Mouse (Mus musculus): Measurements from ENCODE around the gene Gm30302. TPM values are rescaled to one million over a fixed set of nuclear protein-coding genes. Genes with fewer than 3 reads are reported as not detected.
"Not testable (repeated sequence)": the region's sequence is repeated elsewhere in the genome, so short reads cannot be mapped to it uniquely, and the experiment has no call there.

The Gm30302 gene
- total RNA-seq (2021) = not detected

DNA sequence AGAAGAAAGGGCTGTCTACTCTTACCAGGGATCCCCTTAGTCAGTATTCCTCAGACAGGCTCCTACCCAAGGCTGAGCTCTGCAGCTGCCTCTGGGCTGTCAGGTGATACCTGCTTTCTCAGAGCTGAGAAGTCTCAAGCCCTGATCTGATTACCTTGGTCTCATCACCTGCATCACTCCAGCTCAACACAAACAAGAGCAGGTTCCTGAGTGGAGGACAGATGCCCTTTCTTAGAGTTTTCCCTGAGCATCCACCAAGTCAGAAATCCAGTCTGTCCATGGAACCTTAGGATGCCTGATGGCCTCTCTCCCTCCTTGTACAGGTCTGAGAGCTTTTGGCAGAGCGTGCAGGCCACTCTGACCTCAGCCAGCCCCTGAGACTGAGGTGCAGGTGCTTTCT lies at the start of gene Gm30302:
TSS of gene Gm30302 (minus strand) at position 101 of the 400 bp plus-strand sequence.
- no peak for DNase-seq (ENCODE audit: low spot score in 2 of 2)
- intact Hi-C loops (cut with DNase I) = no loop called here

GRCm38 (mm10) chr13:49846751-49847150 lies 48.0 kb upstream of the Gm30302 start:
- no peak for DNase-seq (ENCODE audit: low spot score in 2 of 2)
- intact Hi-C loops (cut with DNase I) = no loop called here

DNA sequence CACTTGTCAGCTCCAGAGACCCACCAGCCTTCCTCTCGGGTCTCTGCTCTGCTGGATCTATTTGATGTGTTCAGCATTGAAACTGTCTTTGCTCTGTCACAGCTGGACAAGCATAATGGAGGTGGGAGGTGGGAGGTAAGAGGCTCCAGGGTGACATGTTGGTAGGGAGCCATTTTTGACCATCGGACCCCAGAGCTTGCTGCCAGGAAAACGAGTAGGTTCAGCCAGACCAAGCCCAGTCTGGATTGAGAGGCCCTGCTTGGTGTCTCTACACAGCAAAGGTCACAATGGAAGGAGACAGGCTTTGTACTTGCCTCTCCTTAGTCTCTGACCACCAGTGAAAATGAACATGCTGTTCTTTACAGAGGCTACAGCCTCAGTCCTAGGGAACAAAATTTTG lies 47.3 kb upstream of the Gm30302 start:
- intact Hi-C loops (cut with DNase I) = no loop called here
- no peak for DNase-seq (ENCODE audit: low spot score in 2 of 2)

- intact Hi-C loops (cut with DNase I) = no loop called here
These were observed 46.9 kb upstream of the Gm30302 start for GRCm38 (mm10) chr13:49845663-49846062.

GRCm38 (mm10) chr13:49844071-49844470 lies 45.3 kb upstream of the Gm30302 start:
- no peak for DNase-seq (ENCODE audit: low spot score in 2 of 2)
- intact Hi-C loops (cut with DNase I) = no loop called here

More at GRCm38 (mm10) chr13:49845663-49846062, 46.9 kb upstream of the Gm30302 start:
- DNase-seq (ENCODE audit: low spot score in 2 of 2) = no peak

- no peak for DNase-seq (ENCODE audit: low spot score in 2 of 2)
- intact Hi-C loops (cut with DNase I) = no loop called here
These were observed 42.4 kb upstream of the Gm30302 start for GRCm38 (mm10) chr13:49841186-49841585.

GRCm38 (mm10) chr13:49830355-49830754 lies 31.6 kb upstream of the Gm30302 start:
- intact Hi-C loops (cut with DNase I) = no loop called here
- DNase-seq (ENCODE audit: low spot score in 2 of 2) = no peak

DNA sequence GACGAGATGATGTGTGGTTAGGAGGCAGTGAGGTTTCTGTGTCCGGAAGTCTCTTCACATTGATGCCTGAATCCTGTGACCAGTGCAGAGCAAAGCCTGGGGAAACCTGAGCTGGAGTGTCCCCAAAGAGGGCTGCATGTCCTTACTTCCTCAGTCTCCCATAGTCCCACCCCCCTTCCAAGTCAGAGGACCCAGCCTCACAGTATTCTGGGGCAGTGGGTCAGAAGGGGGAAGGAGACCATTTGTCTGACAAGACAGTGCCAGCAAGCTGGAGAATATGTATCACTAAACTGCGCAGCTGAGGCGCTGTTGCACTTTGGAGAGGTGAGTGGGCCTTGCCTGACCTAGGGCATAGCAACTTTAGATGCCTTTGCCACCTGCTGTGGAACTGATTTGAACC lies 26.5 kb upstream of the Gm30302 start:
- intact Hi-C loops (cut with DNase I) = no loop called here
- no peak for DNase-seq (ENCODE audit: low spot score in 2 of 2)

DNA sequence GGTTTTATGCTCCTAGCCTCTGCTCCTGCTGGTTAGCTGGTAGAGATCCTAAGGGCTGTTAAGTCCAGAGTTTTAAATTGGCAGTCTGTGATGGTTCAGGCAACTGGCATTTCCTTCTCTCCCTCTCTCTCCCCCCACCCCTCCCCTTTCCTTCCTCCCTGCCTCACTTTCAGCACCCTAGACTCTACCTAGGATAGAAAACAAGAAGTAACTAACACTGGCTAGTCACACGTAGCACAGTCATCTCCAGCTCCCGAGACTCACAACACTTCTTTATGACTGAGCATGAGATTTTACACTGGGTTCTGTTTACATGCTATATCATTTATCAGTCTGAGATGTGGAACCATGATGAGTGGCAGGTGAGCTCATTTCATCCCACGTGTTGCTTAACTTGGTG lies 16.2 kb upstream of the Gm30302 start:
- intact Hi-C loops (cut with DNase I) = no loop called here
- no peak for DNase-seq (ENCODE audit: low spot score in 2 of 2)

DNA sequence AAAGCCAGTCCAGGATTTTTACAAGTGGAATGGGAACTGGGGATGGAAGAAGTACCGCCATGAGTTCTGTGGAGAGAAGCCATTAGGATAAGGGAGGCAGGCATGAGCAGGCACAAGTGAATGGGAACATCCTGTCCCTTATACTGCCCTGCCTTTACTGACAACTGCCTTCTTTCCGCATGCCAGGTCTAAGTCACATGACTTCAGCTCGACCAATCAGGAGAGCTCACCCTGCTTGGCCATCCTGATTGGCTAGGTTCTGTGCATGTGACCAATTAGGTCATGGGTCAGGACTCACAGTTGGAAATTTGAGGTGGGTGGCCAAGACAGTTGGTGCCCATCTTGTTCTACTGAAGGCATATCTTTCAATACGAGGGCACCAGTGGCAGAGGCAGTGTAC lies 15.6 kb upstream of the Gm30302 start:
- intact Hi-C loops (cut with DNase I) = no loop called here

DNA sequence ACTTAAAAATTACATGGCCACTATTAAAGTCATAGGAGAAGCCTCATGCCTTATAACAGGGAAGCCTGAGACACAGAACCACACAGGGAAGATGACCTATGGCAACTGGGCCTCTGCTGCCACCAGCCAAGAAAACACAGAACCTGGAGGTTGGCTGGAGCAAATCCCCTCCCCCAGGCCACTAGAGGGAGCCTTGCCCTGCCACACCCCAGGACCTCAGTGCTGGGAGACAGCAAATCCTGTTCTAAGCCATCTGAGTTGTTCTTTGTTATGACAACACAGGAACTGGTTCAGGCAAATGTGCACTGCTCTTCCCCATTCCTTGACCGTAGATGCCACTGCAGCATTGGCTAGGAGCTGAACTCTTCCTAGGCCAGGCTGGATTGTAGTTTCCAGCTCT lies 8.3 kb upstream of the Gm30302 start:
- DNase-seq (ENCODE audit: low spot score in 2 of 2) = no peak
- intact Hi-C loops (cut with DNase I) = no loop called here

More for the DNA sequence above, 15.6 kb upstream of the Gm30302 start:
- no peak for DNase-seq (ENCODE audit: low spot score in 2 of 2)

DNA sequence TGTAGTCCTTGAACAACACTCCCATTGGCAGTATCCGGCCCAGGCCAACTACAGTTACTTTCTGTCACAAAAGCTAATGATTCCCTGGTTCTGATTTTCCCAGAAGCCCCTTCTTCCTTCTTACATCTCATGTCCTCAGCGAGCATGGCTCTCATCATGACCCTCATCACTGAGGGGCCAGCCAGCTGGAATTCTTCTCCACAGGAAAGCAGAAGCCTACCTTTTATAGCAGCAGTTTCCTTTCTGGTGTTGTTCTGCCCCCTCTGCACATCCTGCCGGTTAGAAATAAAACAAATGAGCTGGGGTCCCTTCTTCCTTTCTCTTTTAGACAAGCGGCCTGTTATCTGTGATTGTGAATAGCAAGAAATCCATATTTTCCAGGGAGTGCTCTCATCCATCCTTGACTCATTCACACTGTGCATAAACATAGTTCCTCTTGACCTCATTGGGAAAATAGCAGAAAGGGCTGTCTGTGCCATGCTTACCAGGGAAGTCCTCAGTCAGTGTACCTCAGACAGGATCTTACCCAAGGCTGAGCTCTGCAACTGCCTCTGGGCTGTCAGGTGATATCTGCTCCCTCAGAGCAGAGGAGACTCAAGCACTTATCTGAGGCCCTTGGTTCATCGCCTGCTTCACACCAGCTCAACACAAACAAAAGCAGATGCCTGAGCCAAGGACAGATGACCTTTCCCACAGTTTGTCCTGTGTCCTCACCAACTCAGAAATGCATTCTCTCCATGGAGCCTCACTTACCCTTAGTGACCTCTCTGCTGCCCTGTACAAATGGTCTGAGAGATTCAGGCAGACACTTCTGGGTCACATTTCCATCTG lies 10.0 kb downstream of the Gm30302 start:
- no peak for DNase-seq (ENCODE audit: low spot score in 2 of 2)
- intact Hi-C loops (cut with DNase I) = no loop called here

DNA sequence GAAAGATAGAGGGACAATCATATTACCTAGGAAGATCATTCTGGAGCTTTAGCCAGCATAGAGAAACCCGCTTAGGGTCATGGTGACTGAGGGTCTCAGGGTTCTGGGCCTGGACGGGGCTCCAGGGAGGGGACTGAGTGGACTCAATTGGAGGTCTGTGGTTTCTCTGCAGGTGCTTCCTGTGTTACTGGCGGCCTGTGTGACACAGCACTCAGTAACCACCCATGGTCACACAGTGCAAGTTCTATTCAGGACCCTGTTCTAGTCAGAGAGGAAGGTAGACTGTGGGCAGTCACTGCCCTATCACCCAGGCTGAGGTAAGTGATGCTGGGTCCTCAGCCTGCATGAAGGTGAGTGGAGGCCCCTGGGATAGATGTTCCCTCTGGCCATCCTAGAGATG lies 14.9 kb downstream of the Gm30302 start:
- DNase-seq (ENCODE audit: low spot score in 2 of 2) = no peak
- intact Hi-C loops (cut with DNase I) = no loop called here

DNA sequence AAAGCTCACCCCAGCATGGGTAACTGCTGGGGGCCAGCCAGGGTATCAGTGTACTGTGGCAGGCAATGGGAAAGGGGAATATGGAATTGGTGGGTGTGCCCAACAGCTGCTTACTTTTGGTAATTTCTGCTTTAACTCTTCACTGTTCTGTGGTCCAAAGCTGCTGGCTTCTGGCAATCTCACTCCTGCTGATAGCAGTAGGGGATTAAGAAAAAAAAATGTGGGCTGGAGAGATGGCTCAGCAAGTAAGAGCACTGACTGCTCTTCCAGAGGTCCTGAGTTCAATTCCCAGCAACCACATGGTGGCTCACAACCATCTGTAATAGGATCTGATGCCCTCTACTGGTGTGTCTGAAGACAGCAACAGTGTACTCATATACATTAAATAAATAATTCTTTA lies 27.3 kb downstream of the Gm30302 start:
- intact Hi-C loops (cut with DNase I); DNase-seq (ENCODE audit: low spot score in 2 of 2): not testable (repeated sequence)

DNA sequence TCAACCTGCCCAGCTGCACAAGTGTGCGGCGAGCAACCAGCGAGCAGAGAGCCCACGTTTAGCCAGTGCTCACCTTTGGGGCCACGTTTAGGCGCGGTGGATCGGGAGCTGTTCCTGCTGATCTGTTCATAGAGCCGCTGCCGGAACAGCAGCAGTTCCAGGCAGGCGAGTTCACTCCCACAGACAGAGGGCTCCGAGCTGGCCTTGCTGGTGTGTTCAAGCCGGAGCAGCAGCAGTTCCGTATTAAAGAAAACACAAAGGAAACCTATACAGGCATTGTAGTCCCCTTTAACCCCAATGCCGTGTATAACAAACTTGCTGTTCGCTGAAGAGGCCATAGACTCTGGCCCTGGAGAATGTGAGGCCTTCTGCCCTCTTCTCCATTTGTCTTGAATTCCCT lies 29.7 kb downstream of the Gm30302 start:
- intact Hi-C loops (cut with DNase I) = no loop called here
- DNase-seq (ENCODE audit: low spot score in 2 of 2) = no peak

DNA sequence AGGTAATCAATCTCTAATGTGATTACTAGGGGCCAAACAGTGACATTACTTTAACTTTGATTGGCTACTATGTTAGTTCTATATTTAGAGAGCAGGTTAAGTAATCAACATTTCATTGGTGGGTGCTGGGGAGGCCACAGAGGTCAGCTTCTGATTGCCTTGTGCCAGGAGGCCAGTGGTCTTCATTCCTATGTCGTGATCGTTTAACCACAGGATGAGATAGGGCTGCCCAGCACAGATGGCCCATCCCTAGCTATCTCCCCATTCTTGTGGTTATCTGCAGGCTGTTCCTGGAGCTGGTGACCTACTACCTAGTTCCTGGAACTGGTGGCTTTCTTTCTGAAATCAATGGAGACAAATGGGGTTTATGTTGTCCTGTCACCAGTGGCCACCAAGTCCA lies 30.8 kb downstream of the Gm30302 start:
- intact Hi-C loops (cut with DNase I) = no loop called here
- no peak for DNase-seq (ENCODE audit: low spot score in 2 of 2)

DNA sequence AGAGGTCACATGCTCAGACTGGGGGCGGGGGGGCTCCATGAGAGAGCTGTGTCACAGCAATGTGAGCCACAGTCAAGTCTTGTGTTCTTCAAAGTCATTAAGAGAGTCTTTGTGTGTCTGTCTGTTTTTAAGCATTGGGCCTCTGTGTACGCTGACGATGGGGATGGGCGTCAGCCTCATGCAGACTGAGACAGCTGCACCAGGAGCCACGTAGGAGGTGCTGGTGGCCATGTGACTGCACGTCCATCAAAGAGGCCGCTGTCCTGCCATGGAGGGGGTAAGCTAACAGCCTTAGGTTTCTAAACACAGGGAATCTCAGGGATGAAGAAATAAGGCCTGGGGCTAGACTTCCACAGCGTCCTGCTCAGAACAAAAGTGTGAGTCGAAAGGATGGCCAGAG lies 32.5 kb downstream of the Gm30302 start:
- intact Hi-C loops (cut with DNase I) = no loop called here

DNA sequence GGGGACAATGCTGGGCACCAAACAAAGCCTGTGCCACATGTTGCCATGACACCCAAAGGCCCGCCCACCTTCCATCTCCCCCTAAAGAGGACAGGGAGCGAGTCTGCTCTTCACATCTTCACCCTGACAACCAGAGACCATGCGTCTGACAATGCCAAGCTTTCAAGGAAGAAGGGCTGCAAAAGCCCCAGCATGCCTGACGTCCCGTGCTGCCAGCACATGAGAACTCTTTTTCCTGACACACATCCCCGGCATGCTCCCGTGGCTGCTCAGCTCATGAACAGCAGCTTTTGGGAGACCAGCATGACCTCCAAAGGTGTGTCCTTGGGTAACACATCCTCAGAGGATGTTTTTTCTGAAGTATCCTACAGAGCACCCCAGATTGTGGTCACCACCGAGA lies 33.5 kb downstream of the Gm30302 start:
- DNase-seq (ENCODE audit: low spot score in 2 of 2) = no peak
- intact Hi-C loops (cut with DNase I) = no loop called here

More for the DNA sequence above, 32.5 kb downstream of the Gm30302 start:
- no peak for DNase-seq (ENCODE audit: low spot score in 2 of 2)

- peak in 1 of 2 experiments; percentile 3 for DNase-seq (ENCODE audit: low spot score in 2 of 2)
- intact Hi-C loops (cut with DNase I) = no loop called here
These were observed 36.6 kb downstream of the Gm30302 start for GRCm38 (mm10) chr13:49762208-49762607.

- intact Hi-C loops (cut with DNase I) = no loop called here
- no peak for DNase-seq (ENCODE audit: low spot score in 2 of 2)
These were observed 38.1 kb downstream of the Gm30302 start for GRCm38 (mm10) chr13:49760675-49761074.

- intact Hi-C loops (cut with DNase I) = no loop called here
- DNase-seq (ENCODE audit: low spot score in 2 of 2) = no peak
These were observed 40.8 kb downstream of the Gm30302 start for GRCm38 (mm10) chr13:49757966-49758365.

- intact Hi-C loops (cut with DNase I) = no loop called here
These were observed 42.2 kb downstream of the Gm30302 start for GRCm38 (mm10) chr13:49756591-49756990.

More at GRCm38 (mm10) chr13:49756591-49756990, 42.2 kb downstream of the Gm30302 start:
- no peak for DNase-seq (ENCODE audit: low spot score in 2 of 2)
